Mouse (Mus musculus) cerebellum, adult 2 months (tissue): ENCODE data around the gene Efnb3. TPM values are rescaled to one million over a fixed set of nuclear protein-coding genes. Genes with fewer than 3 reads are reported as not detected.

Experiments
- DNase-seq, 2 experiments: peaks; one replicate each; pipeline ENCODE4 v3.0.0; 2021
- H3K27ac ChIP-seq: fragments of 200-500 bp; 2 replicates; pipeline ENCODE4 v1.5.1; 2012; ENCODE audit warnings: low read length, control low read depth, inconsistent platforms; ENCODE audit not compliant: insufficient read depth
- H3K27me3 ChIP-seq: fragments of 200-500 bp; 2 replicates; pipeline ENCODE4 v1.6.1; 2012; ENCODE audit warnings: inconsistent platforms, mild to moderate bottlenecking, low read length, moderate library complexity; ENCODE audit not compliant: control insufficient read depth, insufficient read depth
- H3K4me1 ChIP-seq: fragments of 200-500 bp; 2 replicates; pipeline ENCODE4 v1.6.1; 2011; ENCODE audit warnings: low read length; ENCODE audit not compliant: control insufficient read depth, insufficient read depth
- H3K4me3 ChIP-seq: fragments of 200-500 bp; replicated peaks from 2 replicates; pipeline ENCODE3; 2011; ENCODE audit warnings: mild to moderate bottlenecking, low read depth, low read length, control low read depth; ENCODE audit not compliant: insufficient read depth
- CTCF ChIP-seq: fragments of 200-500 bp; IDR thresholded peaks from 2 replicates; pipeline ENCODE4 v1.5.1; 2011; ENCODE audit warnings: low read depth, mild to moderate bottlenecking, control low read depth, low read length, moderate library complexity, borderline replicate concordance; ENCODE audit not compliant: insufficient read depth
- POLR2A ChIP-seq: fragments of 200-500 bp; IDR thresholded peaks from 2 replicates; pipeline ENCODE4 v1.6.1; 2011; ENCODE audit warnings: low read length, control low read depth, borderline replicate concordance; ENCODE audit not compliant: insufficient read depth
- WGBS: fragments of 180-500 bp; shearing (Covaris S2); methylation state at CpG from one replicate; pipeline ENCODE4 v1.1.7; 2018; 5-methylcytosine and 5-hydroxymethylcytosine counted together
- polyA plus RNA-seq: library from polyadenylated mRNA; depleted of rRNA; stranded (reverse); fragments of >200 nt; gene quantifications from 2 replicates; pipeline ENCODE4 v1.2.3, GENCODE M21; 2012; rRNA removed

Efnb3 gene
- 84.8 and 104 TPM in 2 replicates for polyA plus RNA-seq

DNA sequence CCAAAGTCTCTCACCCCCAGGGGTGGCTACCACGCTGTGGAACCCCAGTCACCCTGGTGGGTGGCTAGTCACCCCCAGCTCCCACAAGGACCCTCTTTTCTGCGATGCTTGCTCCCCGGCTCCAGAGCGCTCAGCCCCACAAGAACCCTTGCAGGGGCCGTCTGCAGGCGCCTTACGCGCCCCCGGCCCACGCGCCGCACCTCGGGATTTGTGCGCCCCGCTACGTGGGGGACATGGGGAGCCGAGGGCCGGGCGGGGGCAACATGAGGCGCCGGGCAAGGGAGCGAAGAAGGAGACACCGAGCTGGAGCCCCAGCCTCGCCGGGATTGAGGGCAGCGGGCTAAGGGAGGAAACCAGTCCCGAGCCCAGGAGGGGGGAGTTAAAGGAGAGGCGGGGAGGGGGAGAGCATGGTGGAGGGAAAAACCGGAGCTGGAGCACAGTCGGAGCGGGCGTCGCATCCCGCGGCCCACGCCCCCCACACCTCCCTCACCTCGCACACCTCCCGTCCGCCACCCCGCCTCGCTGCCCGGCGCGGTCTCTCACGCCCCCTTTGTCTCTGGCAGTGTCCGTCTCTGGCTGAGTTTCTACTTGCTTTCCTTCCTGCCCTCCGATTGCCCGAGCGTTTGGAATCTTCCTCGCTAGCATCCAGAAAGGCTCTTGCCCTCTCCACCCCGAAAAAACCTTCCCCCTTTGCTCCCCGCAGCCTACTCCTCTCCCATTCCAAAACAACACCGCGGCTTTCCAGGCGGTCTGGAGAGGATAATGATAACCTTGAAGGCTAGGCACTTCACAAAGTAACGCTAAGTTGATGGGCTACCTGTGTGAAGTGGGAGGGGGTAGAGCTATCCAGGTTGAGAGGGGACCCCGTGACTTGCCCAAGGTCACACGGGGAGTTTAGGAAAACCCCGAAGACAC lies at the start of gene Efnb3:
Gene Efnb3, minus strand, starts transcription at position 355 of the 915 bp plus-strand sequence.
- peaks cover 4% of the 10 kb centered on the region for H3K4me1 ChIP-seq
- DNase-seq, result no peak
- peak within 1 kb of the TSS; percentile 63; the same call in 1 of the 2 replicates for H3K27ac ChIP-seq
- WGBS, result 4% methylated on average over 57 of the region's 59 CpGs
- H3K27me3 ChIP-seq, result no peaks in the 10 kb centered on the region; the same call in 1 of the 2 replicates
- no peak for TF ChIP-seq POLR2A
- no peak for TF ChIP-seq CTCF
- H3K4me3 ChIP-seq, result peak within 1 kb of the TSS; percentile 41

- H3K27ac ChIP-seq, result no peak overlapping the region
- H3K4me1 ChIP-seq, result 0 out of 2 replicates have a peak, but pooled peaks cover 2% of the 10 kb centered on the region
- TF ChIP-seq POLR2A (no peak), CTCF (no peak)
- no peak overlapping the region for H3K4me3 ChIP-seq
- WGBS, result 70% methylated on average over 7 of the region's 7 CpGs
- H3K27me3 ChIP-seq, result no peaks in the 10 kb centered on the region
- no peak for DNase-seq
Observed at GRCm38 (mm10) chr11:69609416-69609815, 49.4 kb upstream of the Efnb3 start.

DNA sequence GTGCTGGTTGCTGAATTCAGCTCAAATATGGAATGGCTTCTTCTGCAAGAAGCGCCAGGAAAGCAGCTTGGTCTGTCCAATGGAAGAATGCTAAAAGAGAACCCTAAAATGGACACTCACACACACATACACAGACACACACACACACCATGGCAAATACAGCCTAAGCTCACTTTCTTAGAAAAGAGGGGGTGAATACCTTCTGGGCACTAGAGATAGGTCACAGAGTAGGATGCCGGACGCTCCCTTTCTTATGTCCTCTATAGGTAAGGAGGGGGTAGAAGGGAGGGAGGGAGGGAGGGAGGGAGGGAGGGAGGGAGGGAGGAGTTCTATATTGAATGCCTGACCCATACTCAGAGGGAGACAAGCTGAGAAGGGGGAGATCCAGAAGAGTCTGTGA lies 48.5 kb upstream of the Efnb3 start:
- no peaks in the 10 kb centered on the region; the same call in 1 of the 2 replicates for H3K4me1 ChIP-seq
- no peak overlapping the region for H3K4me3 ChIP-seq
- no peaks in the 10 kb centered on the region for H3K27me3 ChIP-seq
- H3K27ac ChIP-seq, result no peak overlapping the region
- no peak for DNase-seq
- TF ChIP-seq CTCF (no peak), POLR2A (no peak)
- 90% methylated on average over 3 of the region's 3 CpGs for WGBS

DNA sequence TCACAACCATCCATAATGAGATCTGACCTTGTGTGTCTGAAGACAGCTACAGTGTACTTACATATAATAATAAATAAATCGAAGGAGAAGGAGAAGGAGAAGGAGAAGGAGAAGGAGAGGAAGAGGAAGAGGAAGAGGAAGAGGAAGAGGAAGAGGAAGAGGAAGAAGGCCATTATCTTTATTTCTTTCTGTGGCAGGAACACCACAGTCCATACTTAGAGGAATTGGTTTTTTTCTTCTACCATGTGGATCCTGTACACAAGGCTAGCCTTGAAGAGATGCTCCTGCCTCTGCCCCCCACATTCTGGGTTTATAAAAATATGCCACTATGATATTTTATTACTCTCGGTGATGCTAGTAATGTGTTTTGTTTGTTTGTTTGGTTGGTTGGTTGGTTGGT lies 46.8 kb upstream of the Efnb3 start:
- peaks cover 7% of the 10 kb centered on the region for H3K4me1 ChIP-seq
- DNase-seq, result no peak
- H3K27me3 ChIP-seq, result no peaks in the 10 kb centered on the region
- H3K4me3 ChIP-seq, result no peak overlapping the region
- TF ChIP-seq POLR2A (no peak), CTCF (no peak)
- no peak overlapping the region for H3K27ac ChIP-seq
- WGBS, result 84% methylated on average over 2 of the region's 2 CpGs

DNA sequence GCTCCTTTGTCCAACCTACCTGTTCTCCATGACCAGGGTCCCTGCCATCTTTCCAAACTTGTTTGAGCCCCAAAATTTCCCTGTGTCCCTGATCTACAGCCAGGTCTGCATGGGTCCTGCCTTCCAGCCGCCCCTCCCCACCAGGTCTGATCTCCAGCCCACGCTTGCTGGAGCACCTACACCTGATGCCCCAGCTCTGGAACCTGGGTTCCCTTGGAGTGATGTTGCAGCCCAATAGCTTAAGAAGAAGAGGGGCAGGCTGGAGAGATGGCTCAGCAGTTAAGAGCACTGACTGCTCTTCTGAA lies 46.4 kb upstream of the Efnb3 start:
- TF ChIP-seq POLR2A (no peak), CTCF (no peak)
- Histone ChIP-seq H3K27ac (no peak overlapping the region), H3K4me3 (no peak overlapping the region), H3K27me3 (no peaks in the 10 kb centered on the region), H3K4me1 (peaks cover 10% of the 10 kb centered on the region)
- WGBS, result 89% methylated on average over 2 of the region's 2 CpGs
- peak in 1 of 2 experiments; percentile 36 for DNase-seq

- TF ChIP-seq POLR2A, result peak; percentile 99
- no peak for TF ChIP-seq CTCF
- 2% methylated on average over 32 of the region's 32 CpGs for WGBS
- Histone ChIP-seq H3K4me3 (peak within 1 kb of the TSS; percentile 78), H3K27me3 (no peaks in the 10 kb centered on the region), H3K4me1 (peaks cover 15% of the 10 kb centered on the region), H3K27ac (peak within 1 kb of the TSS; percentile 97)
- peak; percentile 94 to 95 for DNase-seq
Observed at GRCm38 (mm10) chr11:69605726-69606490, 45.9 kb upstream of the Efnb3 start, which contains the start of gene Atp1b2. TSS of gene Atp1b2 (minus strand) at chr11:69605942.

DNA sequence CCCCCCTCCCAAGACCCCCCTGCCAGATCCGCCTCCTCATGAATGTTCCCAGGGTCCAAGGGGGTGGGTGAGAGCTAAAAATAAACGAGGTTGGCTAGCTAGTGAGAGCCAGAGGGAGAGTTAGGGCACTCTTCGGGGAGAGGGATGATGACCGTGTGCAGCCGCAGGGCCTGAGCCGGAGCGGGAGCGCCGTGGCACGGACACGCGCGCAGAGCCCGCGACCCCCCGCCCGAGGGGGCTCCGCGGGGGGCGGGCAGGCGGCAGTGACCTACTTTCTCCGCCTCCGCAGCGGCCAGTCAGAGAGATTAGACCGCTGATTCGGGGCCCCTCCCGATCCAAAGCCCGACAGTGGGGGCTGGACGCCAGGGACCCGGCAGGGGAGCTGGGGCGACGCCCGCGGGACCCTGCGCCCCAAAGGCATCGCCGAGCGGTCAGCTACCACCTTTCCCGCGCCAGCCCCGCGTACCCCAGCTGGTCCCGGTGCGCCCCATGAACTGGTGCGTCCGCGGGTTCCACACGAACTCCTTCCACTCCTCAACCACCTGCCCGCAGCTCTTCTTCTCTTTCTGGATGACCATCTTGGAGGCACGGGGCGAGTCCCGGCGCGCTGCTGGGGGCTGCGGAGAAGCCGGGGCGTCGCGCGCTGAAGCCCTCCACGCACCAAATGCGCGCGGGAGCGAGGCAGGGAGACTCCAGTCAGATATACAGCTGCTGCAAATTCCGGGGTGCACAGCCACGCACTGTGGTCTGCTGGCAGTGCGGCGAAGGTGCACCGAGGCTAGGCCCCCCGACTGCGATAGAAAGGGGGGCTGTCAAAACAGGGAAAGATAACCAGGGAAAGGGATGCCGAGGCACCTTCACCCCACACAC lies 45.0 kb upstream of the Efnb3 start:
- DNase-seq, result peak; percentile 90 to 91

More for the DNA sequence above, 45.0 kb upstream of the Efnb3 start:
- peak overlapping the region; percentile 97 for H3K27ac ChIP-seq
- no peaks in the 10 kb centered on the region for H3K27me3 ChIP-seq
- peak overlapping the region; percentile 78 for H3K4me3 ChIP-seq
- WGBS, result 1% methylated on average over 73 of the region's 73 CpGs
- no peak for TF ChIP-seq CTCF
- TF ChIP-seq POLR2A, result peak; percentile 54; the same call in 1 of the 2 replicates
- H3K4me1 ChIP-seq, result peaks cover 23% of the 10 kb centered on the region
